Mouse (Mus musculus) ovary, adult 18-20 months (tissue): ENCODE results near the gene Gna11.

Experiments used
- DNase-seq: peaks from one replicate; pipeline ENCODE4 v3.0.0; 2022; ENCODE audit warnings: low spot score, mixed read lengths

Gna11 gene

DNA sequence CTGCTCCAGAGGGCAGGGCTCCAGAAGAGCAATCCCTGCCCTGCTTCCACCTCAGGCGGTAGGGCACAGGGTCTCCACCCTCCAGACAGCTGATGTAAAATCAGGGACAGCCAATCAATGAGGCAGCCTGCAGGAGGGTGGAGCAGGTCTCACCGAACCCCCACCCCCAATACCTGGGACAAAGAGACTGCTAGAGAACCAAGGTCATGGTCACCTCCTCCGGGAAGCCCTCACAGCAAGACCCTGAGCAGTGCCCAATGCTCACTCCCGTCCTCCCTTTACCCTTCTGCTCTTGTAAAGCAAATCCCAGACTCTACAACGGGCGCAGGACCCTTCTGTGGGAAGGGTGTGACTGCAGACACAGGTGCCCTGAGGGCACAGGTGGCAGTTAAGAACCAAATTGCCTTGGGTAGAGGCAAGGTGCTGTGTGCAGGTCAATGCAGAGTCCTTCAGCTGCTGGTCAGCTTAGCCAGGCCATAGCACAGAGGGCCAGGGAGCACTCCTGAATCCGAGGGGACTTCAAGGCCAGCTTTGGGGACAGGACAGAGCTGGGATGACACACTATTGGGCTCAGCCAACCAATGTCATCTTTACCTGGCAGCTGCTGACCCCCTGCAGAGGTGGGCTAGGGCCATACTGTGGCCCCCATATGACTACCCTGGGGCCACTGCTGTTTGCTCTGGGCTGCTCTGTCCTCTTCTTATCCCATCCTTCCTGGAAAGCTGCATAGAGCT, 2.1 kb downstream of the Gna11 start:
- DNase-seq, result no peak

DNA sequence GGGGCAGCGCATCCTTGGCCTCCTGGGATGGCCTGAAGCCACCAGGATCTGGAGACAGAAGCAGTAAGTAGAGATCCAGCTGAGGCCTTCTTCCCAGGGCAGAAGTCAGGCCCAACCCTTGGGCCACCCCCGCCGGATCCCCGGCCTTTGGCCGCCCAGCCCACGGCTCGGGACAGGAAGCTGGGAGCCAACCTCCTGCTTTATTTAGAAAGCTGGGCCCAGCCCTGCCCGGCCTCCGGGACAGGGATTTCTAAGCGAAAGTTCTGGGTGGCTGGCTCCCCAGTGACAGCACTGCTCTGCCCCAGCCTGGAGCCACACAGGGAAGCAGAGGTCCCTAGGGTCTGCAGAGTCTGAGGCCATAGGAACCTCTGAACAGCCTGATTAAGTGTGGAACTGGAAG, 3.2 kb downstream of the Gna11 start:
- DNase-seq, result no peak

DNA sequence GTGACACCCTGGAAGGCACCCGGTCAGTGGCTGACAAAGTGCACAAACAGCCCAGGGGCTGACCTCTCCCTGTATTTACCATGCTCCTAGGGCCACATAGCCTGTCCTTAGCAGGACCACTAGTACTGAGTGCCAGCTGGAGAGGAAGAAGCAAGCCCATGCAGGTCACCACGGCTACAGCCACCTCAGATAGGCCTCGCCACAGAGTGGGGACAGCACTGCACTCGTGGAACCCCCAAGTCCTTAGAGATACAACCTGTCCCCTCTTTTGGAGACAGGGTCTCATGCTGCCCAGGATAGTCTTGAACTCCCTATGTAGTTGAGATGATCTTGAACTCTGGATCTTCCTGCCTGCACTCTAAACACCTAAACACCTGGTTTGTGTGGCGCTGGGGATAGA, 3.6 kb downstream of the Gna11 start:
- DNase-seq, result no peak

DNA sequence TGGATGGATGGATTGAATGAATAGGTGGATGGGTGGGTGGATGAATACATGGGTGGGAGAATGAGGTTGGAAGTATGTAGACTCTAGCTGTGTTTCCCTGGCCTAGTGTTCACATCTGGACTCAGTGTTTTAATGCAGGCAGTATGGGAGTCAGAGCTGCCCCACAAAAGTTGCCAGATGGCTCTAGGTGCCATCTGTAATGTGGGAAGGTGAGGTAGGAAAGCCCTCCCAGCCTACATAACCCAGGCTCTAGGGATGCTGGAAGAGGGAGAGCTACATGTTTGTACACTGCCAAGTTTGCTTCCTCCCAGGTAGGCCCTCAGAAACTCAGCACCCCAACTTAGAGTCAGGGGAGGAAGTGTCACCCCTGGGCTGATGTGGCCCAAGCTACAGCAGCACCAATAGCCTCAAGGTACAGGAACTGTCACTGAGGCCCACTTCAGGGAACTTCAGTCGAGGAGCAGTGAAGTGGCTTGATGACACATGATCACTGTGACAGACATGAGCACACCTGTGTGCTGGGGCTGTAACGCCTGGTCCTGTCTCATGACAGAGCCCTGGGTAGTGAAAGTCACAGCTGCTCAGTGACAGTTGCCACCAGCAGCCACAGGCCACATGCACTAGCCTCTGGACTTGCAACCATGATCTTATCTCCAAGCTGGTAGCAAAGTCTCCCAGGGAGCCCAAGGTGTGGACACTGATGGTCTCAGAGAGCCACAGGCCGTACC, 6.5 kb downstream of the Gna11 start:
- DNase-seq, result no peak

DNA sequence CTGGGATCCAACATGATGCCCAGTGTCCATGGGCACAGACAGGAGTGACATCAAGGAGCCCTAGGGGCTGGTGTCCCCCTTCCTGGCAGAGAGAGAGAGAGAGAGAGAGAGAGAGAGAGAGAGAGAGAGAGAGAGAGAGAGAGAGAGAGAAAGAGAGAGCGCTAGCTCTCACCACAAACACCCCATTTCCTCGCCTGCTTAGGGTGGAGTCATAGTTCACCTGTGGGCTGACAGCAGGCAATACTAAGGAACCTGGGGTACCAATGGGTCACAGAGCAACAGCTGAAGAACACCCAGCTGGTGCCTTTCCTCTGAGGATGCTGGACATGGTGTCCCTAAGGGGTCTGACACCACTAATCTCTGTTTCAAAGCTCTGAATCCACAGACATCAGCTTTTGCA, 7.6 kb downstream of the Gna11 start:
- no peak for DNase-seq

DNA sequence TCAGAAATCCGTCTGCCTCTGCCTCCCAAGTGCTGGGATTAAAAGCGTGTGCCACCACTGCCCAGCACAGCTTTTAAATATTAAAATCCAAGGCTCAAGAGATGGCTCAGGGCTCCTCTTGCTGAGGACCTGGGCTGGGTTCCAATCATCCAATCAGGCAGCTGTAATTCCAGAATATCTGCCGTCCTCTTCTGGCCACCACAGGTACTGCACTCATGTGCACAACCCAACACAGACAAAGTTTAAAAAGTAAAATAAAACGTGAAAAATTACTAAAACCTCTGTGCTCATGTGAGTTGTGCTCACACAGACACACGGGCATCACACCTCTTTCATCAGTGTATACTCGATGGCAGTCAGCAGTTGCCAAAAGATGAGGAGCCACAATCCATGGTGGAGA, 8.3 kb downstream of the Gna11 start:
- no peak for DNase-seq

DNA sequence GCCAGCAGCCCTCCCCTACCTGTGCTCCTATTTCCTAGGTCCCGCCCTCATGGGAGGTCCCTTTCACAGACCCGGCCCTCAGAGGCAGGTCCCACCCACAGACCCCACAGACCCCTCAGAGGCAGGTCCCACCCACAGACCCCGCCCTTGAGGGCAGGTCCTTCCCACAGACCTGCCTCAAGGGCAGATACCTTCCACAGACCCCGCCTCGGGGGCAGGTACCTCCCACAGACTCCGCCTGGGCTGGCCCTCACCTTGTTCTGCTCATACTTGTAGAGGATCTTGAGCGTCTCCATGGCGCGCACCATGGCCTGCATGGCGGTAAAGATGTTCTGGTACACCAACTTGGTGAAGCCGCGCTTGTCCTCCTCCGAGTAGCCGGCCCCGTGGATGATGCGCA, 10.2 kb downstream of the Gna11 start:
- no peak for DNase-seq

DNA sequence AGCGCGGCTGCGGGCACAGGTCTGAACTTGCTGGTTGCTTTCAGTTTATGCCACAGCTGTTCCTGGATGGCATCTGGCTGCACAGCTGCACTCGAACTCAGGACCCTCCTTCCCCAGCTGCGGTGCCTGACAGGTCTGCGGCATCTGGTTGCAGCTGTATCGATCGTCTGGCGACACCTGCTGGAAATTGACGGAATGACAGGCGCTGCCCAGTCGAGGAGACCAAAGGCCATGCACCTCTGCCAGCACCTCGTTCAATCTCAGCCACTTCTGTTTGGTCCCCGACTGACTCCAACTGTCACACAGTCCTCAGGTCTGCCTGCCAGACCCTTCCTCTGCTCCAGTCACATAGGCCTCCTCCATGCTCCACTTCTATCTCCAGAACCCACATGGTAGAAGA, 18.2 kb downstream of the Gna11 start:
- no peak for DNase-seq

DNA sequence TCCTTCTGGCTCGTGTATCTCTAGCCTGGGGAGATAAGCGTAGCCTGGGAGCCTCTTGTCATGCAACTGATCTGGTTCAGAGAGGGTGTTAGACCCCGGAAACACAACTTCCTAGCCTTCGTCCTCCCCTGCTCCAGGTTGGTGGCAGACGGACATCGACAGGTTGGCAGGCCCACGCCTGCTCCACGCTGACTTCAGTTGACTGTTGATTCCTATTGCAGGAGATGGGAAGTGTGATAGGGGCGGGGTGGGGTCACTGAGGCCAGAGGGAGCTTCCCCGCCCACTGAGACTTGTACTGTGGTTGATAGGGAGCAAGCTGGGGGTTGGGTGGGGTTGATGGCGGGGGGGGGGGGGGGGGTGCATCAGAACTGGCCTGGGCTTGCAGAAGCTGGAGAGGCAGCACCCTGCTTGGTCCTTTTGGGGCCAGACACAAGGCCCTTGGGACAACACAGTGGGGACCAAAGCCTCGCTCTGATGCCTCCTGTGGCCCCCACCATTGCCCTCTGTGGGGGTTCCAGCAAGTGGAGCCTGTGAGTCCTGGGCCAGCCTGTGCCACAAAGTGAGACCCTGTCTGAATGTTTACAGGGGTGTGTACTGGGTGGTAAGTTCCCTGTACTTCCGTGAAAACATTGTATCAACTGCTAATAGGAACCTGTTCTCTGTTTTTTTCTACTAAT, 19.8 kb downstream of the Gna11 start:
- no peak for DNase-seq

DNA sequence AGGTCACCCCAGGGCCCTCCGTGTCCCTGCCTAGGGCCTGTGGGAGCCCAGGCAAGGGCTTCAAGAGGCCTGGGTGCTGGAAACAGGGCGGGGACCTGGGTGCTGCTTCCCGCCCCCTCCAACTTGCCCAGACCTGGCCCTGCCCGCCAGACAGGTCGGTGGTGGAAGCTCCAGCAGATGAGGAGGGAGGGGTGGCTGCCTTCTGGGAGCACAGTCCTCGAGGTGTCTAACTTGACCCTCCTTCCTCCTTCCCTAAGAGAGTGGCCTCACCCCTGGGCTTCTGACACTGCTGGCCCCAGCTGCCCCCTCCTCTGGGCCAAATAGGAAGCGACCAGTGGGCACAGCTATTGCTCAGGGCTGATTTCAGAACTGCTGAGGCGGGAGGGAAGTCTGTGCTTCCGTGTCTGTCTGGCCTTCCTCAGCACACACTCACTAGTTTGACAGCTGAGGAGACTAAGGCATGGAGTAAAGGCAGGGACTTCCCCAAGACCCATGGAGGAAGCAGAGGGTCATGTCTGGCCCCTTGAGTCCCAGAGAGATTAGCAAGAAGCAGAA, 20.9 kb downstream of the Gna11 start, which contains the start of gene Gna15:
Gene Gna15, minus strand, starts transcription at position 175 of the 555 bp plus-strand sequence.
- no peak for DNase-seq

DNA sequence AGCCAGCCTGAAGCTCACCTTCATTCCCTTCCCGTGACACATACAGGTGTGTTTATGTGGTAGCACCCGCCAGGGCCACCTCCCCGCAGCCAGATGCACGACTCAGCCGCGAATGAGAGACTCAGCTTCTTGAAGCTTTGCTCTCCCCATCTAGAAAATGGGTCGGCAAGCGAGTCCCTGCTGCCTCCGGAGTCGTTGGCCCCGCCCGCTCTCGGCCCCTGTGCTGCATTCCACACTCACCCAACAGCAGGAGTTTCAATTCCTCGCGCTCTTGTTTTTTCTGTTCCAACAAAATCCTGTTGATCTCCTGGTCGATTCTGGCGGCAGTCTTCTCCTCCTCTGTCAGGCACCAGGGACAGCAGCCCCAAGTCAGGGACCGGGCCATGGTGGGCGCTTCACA, 21.4 kb downstream of the Gna11 start:
- DNase-seq, result no peak

DNA sequence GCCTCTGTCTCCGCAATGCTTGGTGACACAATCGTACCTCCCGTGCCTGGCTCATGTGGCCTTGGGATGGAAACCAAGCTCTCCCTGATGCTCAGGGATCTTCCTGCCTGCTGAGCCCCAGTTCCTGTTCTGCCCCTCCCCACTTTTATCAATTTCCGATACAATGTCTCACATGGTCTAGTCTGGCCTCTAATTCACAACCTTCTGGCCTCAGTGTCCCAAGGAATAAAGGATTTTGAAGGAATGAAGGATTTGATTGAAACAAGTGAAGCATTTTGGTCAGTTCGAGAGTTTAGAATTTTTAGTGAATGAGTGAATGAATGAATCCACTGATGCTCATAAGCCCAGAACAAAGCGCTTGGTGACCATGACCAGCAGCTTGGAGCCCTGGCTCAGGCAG, 21.8 kb downstream of the Gna11 start:
- no peak for DNase-seq

DNA sequence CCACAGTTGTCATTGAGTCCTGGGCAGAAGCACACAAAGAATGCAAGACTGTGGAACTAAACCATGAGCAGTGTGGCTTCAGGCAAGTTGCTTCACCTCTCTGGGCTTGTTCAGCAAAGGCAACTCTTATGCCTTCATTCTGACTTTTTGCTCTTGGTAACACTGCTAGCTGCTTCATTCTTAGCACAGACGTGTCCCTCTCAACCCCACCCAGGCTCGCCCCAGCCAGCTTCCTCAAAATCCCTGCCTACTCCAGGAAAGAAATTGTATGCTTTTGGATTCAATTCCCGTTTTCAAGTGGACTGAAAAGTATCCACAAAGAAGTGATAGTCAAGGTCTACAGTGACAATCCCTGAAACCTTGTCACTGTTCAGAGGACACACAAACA, 25.0 kb downstream of the Gna11 start:
- DNase-seq, result no peak

DNA sequence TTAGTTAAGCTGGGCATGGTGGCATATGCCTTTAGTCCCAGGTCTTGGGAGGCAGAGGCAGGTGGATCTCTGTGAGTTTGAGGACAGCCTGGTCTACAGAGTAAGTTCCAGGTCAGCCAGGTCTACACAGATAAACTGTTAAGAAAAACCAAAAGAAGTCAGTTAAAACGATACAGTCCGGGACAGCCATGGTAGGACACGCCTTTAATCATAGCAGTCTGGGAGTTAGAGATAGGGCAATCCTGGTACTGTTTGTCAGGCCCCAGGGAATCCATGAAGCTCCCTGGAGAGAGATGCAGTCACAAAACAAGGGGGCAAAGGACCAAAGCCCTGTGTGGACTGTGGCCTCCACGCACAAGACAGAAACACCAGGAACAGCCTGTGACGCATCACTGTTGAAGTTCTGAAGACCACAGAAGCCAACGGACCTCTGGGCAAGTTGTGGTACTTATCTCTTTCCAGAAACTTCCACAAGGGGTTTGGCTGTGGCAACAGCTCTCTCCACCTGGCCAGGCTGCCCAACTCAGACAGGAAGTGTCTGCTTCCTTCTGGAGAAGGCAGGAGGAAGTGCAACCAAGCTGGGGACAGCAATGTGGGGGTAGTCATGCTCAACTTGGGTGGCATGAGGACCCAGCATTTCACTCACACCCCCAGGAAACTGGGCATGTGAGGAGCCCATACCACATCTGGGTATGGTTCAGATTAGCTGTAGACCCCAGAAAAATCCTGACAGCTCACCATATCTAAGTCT, 25.6 kb downstream of the Gna11 start:
- no peak for DNase-seq

DNA sequence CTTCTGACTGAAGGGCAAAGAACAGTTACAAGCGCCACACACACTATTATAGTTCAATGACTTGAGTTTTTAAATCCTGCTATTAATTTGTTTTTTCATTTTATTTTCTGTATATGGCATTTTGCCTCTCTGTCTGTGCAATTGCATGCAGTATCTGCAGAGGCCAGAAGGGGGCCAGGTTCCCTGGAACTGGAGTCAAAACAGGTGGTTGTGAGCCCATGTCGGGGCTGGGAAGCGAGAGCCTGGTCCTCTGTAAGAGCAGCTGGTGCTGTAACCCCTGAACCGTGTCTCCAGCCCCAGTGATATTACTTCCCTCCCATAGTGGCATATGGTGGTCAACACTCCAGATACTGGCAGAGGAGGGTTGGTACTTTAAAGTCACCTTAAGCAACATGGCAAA, 26.4 kb downstream of the Gna11 start:
- no peak for DNase-seq

DNA sequence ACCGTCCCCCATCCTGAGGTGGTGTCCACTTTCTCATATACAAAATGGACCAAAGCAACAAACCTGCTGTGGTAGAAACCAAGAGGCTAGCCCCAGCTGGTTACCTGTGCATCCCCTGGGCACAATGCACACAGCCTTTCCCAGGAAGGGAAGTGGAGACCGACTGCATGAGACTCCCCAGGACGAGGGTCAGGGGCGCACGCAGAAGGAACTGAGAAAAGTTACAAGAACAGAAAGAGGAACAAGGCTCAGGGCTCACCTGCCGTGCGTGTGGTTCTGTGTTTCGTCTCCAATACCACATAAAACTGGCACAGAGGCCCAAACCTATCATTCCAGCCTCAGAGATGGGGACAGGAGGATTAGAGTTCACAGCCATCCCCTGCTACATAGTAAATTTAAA, 27.8 kb downstream of the Gna11 start:
- no peak for DNase-seq

DNA sequence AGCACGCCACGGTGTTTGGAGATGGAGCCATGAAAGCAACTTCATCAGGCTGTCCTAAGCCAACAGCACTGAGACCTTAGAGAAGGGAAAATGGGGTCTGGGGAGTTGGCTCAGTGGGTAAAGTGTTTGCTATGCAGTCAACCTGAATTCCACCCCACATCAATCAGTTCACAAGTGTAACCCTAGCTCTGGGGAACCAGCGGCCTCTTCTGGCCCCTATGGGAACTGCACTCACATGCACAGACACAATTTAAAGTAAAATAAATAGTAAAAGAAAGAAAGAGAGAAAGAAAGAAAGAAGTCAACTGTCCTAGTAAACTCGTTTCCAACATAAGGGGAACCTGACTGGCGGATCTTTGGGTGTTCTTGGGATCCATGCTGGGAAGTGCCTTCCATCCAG, 31.2 kb downstream of the Gna11 start:
- no peak for DNase-seq

DNA sequence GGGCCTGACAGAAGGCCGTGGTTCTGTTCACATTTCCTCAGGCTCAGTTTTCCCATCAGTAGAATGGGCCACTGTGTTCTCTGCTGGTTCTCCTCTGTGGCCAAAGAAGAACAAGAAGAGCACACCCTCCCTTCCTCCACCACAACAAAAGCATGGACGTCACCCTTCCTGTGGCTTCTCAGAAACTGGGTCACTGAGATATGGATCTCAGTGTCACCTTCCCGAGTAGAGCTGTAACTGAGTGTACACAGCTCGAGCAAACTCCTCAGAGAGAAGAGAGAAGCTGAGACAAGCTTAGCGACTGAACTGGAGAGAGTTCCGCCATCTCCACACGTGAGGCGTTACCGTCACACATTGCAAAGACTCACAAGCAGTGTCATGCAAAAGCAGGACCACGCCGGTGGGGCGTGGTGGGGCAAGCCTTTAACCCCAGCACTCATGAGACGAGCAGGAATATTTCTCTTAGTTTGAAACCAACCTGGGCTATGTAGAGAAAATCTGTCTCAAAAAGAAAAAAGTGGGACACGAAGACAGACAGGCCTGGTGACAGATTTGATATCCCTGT, 34.7 kb downstream of the Gna11 start:
- no peak for DNase-seq

DNA sequence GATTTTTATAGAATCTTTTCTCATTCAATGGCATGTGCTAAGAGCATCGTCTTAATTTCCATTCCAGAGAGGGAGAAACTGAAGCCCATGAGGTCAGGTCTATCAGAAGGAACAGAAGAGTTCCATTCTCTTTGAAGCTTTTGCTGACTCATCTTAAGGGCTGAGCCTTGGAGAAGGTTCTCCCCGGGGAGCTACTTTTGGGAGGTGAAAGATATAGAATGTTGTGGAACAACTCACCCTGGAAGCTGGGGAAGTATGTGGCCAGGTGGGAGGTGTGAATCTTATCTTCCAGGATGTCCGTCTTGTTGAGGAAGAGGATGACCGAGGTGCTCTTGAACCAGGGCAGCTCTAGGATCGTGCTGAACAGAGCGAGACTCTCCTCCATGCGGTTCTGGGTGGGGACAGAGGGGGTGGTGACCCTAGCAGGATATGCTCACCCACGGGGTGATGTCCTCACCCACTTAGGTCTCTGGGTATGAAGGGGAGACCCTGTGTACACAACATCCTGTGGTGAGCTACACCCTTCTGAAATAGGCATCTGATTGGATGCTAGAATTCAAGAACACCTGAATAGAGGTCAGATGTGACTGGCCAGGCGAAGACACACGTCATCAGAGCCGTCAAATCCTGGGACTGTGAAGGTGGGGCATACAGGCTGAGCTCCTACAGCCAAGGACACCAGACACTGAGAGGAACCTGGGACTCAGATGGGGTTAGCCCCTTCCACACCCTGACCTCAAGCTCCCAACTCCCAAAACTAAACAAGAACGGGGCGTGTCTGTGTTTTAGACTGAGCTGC, 37.1 kb downstream of the Gna11 start:
- no peak for DNase-seq

DNA sequence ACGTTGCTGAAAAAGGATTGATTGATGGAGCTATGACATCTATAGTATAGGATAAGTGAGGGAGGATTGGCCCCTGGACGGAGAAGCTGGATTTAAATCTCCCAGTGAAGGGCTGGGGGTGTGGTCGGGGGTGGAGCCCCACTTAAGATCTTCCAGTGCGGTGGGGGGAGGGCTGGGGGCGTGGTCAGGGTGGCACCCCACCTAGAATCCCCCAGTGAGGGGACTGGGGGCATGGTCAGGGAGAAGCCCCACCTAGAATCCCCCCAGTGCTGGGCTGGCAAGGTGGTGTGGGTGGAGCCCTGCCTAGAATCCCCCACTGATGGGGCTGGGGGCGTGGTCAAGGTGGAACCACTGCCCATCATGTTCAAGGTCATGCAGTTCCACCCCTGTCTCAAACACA, 37.9 kb downstream of the Gna11 start:
- DNase-seq, result no peak

DNA sequence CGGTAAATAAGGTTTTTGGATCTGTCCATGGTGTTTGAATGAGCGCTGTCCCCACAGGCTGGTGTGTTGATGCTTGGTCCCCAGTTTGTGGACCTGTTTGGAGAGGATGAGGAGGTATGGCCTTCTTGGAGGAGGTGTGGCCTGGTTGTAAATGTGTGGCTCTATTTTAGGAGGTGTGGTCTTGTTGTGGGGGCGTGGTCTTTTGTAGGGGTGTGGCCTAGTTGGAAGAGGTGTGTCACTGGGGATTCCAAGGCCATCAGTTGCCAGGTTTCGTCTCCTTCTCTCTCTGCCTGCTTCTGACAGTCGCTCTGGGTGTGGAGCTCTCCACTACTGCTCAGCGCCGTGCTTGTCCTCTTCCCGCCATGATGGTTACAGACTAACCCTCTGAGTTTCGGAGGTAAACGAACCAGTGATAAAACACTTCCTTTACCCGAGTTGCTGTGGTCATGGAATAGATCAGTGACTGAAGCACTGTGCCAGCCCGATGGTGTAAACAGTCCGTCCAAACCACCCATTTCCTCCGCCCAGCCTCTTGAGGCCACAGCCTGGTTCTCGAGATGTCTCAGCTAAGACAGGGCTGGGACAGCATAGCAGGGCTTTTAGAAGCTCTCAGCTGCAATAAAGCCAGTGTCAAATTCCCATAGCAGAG, 39.9 kb downstream of the Gna11 start:
- no peak for DNase-seq
